In genomic region chr5:139502281-139502680, GRCm38 (mm10) we compare ENCODE assay signal across 21 mouse cellular contexts. TPM values are rescaled to one million over a fixed set of nuclear protein-coding genes. Genes with fewer than 3 reads are reported as not detected.
A peak's percentile ranks its signal among the peaks of the same experiment; 100 is the strongest.
DNase-seq lines count a peak whose midpoint lies in the region; ATAC-seq lines count a peak whose summit lies in the region.
"Had no signal": no experiment of that assay in that cellular context is flagged by ENCODE, and none has a peak within 500 bp of the region (broad histone marks: within the 10 kb centered on the region; RNA-seq: fewer than 3 reads in every experiment).

No protein-coding gene starts in this region.

- no peak for DNase-seq in frontal cortex, postnatal 10 days (ENCODE audit: low spot score in 2 of 2)
- peak; percentile 41 for DNase-seq in left cerebral cortex, adult 11 months (ENCODE audit: low spot score)
- no peak for DNase-seq in left cerebral cortex, postnatal 4 days
- DNase-seq in layer of hippocampus, adult 9-11 months: peak; percentile 56
- DNase-seq in right cerebral cortex, postnatal 25 days: peak; percentile 17
- no peak for DNase-seq in kidney, adult 18-20 months
- DNase-seq: adrenal gland, postnatal 10 days; cerebellum, adult 2 months; cerebellum, postnatal 25 days; heart, postnatal 4 days; kidney, adult 9 months; kidney, postnatal 14 days; lung, adult 18-20 months; lung, postnatal 10 days; thymus, adult 18-20 months; thymus, postnatal 36 days had no signal

- intact Hi-C loops in left cerebral cortex, postnatal 4 days (cut with DNase I): no loop called here

- peak; percentile 90 for ATAC-seq in frontal cortex, adult (ENCODE audit: low TSS enrichment)
- ATAC-seq: forebrain, embryonic 15.5 days had no signal

RNA-seq across cellular contexts. Expression of gene Zfand2a, which starts 17.9 kb away (rescaled TPM):
- 10 to 100 TPM; 58.7 to 60.3 TPM for total RNA-seq in left cerebral cortex, postnatal 4 days (2021)

RNA-seq across cellular contexts. Expression of gene Uncx, which starts 41.0 kb away (rescaled TPM):
- total RNA-seq in left cerebral cortex, postnatal 4 days (2021): under 1 TPM in 1 of 2 experiments, not detected in 1; 0.64 TPM
- total RNA-seq: adrenal gland, postnatal 10 days; gastrocnemius, adult 8-10 months; heart, postnatal 4 days; layer of hippocampus, postnatal 25 days; megakaryocyte progenitor cell, adult 5-6 weeks had no signal

RNA-seq across cellular contexts. Expression of gene 3110082I17Rik, which starts 42.0 kb away (rescaled TPM):
- 10 to 100 TPM; 18.0 to 19.2 TPM for total RNA-seq in left cerebral cortex, postnatal 4 days (2021)

Comparison
In these comparisons a context has a peak if more than half of its experiments do, and no peak if none do; other contexts are left out.
1. DNase-seq: peak in left cerebral cortex, adult 11 months (single experiment), layer of hippocampus, adult 9-11 months (single experiment) and right cerebral cortex, postnatal 25 days (single experiment); none in frontal cortex, postnatal 10 days (0 of 2), left cerebral cortex, postnatal 4 days (single experiment) and kidney, adult 18-20 months (single experiment).